Mouse (Mus musculus) thymus, adult 18-20 months (tissue): ENCODE measurements at regions not wholly inside any gene's neighbourhood (a gene's known extent, or its start where the extent isn't known, plus 50 kb on each side); places are given as distances from the start of the nearest gene placed in this dataset.

Source experiments
- DNase-seq, 2 experiments: peaks; one replicate each; pipeline ENCODE4 v3.0.0; 2022; ENCODE audit warnings: mixed read lengths in 2 of 2

DNA sequence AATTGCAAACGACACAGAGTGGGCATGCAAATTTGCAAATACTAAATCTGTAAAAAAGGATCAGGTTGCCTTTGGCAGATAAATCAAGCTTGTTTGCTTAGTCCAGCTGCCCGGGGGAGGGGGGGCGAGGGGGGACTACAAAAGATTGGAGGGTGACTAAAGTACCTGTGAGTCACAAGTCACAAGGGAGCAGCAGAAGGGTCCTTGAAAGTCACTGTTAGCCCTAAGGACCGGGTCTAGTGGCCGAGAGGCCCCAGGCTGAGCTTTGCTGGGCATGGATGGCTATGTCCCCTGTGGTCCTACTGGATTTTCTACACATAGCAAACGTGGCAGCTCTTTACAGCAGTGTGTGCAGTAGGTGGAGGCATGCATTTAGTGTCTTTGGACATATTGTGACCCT, 118.4 kb upstream of the Pitx1 start:
- DNase-seq: no peak

- DNase-seq: no peak
Observed at GRCm38 (mm10) chr13:55953426-55953825, 117.4 kb upstream of the Pitx1 start.

DNA sequence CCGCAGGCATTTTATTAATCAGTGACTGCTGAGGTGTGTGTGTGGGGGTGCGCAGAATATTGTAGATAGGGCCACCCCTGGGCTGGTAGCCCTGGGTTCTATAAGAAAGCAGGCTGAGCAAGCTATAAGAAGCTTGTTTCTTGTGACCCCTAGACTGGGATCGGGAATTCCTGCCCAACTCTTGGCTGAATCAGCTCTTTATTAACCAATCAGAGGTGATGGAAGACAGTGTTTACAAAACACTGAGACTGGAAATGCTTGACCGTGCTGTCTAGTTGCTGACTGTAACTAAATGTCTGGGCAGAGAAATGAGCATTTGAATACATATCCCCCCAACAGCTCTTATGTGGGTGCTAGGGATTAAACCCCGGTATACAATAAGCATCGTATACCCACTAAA, 114.8 kb upstream of the Pitx1 start:
- DNase-seq: no peak

- DNase-seq: no peak
Observed at GRCm38 (mm10) chr13:55948591-55948990, 112.6 kb upstream of the Pitx1 start.

DNA sequence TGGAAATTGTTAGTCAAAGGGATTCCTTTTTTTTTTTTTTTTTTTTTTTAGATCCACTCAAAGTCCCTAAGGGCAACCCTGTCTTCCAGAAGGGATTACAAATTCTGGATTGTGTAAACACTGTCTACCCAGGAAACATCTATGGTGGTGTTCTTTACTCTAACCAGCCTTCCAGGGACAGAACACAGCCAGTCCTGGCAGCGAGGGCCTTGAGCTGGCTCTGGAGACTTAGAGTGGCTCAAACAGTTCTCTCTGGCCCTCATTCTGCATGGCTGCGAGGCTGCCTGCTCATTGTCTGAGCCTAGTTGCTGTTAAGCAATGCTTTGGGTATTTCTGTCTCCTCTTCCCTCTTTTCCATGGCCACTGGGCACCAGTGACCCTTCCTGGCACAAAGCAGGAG, 112.2 kb upstream of the Pitx1 start:
- no peak for DNase-seq

- no peak for DNase-seq
Observed at GRCm38 (mm10) chr13:55937417-55937816, 101.4 kb upstream of the Pitx1 start.

DNA sequence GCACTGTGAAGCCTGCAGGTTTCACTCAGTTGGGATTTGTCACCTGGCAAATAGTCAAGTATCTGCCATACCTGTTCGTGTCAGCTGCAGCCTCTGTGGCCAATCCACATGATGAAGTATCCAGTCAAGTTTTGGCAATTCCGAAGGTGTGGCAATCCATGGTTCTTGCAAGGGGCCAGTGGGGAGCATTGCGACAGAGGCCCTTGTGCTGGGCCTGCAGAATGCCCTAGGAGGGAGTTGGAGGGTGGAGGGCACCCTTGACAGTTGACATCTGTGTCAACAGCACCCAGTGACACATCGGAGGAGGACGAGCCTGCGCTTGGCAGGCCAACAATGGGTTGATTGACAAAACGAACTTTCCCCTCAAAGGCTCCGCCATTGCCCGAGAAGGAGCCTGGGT, 101.0 kb upstream of the Pitx1 start:
- DNase-seq: no peak

- DNase-seq: no peak
Observed at GRCm38 (mm10) chr13:55930637-55931036, 94.6 kb upstream of the Pitx1 start.

- DNase-seq: no peak
Observed at GRCm38 (mm10) chr13:55929814-55930213, 93.8 kb upstream of the Pitx1 start.

DNA sequence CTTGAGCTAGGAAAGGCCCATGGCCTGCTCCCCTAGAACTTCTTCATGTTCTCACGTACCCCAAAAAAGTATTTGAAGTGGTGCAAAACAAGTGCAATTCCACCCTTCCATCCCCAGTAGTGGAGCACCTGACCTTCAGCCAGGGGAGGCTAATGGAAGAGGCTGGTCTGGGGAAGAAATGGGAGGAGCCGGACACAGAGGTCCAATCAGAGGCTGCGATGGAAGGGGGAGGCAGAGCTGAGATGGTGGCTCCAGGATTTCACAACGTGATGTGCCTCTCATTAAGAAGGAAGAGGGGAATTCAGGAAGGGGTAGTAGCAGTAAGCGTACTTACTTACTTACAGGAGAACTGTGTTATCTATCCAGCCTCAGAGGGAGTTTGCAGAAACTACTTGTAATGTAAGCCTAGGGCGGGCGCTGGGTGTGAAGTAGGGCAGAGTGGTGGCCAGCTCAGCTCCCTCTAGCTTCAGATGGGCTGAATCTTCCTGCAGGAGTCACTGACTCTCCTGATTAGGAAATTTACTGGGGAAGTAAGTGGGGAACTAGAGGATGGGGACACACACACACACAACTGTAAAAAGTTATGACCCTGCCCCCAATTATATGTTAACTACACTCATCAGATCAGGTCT, 87.6 kb upstream of the Pitx1 start:
- DNase-seq: no peak

DNA sequence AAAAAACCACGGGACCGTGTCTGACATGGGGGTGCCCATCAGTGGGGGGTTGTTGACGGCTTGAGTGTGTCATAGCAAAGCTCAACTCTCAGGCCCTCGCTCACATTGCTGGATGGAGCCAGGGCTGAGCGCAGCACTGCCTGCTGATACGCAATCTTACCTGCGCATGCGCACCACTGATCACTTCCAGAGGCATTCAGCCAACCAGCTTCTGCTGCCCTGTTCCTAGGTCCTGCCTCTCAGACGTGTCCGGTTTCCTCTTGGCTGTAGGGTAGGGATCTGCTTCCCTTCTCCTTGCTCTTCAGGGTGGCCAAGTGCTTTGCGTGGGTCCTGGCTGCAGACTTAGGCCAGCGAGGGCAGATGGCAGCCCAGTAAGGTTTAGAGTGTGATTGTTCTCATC, 81.3 kb upstream of the Pitx1 start:
- no peak for DNase-seq

DNA sequence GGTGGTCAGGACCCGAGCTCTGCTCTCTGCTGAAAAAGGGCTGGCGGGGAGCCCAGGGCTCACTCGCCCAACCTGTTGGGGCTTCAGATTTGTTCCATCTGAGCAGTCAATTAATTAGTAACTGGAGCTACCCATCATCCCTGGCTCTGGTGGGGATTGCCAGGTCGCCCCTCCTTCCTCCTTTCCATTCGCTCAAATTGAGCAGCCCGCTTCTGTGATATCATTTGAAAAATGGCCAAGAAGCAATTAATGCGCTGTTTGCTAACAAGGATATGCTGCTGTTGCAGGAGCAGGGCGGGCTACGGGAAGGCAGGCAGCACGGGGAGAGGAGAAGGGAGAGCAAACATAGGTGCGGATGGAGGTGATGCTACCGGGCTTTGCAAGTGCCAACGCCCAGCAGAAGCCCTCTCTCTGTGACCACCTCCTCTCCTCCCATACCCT, 76.3 kb upstream of the Pitx1 start:
- no peak for DNase-seq

GRCm38 (mm10) chr13:55909941-55910340, 73.9 kb upstream of the Pitx1 start:
- no peak for DNase-seq

- no peak for DNase-seq
Observed at GRCm38 (mm10) chr13:55904884-55905283, 68.9 kb upstream of the Pitx1 start.

DNA sequence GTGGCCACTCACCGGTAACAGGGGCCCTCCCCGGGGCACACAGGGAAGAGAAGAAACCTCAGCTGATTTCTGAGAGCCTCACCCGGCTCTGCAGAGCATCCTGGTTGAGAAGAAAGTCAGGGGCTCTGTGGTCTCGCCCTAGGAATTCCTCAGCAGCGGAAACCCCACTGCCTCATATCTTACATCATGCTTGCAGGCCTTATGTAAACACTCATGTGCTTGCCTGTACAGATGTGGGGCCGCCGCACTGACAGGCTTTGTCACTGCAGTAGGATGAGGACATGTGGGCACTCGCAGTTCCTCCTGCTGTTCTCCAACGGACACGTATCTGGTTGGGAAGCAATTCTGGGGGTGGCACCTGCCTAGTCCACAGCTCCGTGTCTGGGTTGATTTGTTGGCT, 66.3 kb upstream of the Pitx1 start:
- no peak for DNase-seq

- no peak for DNase-seq
Observed at GRCm38 (mm10) chr13:55900190-55900526, 64.2 kb upstream of the Pitx1 start.

GRCm38 (mm10) chr13:55899501-55900189, 63.7 kb upstream of the Pitx1 start:
- no peak for DNase-seq

- DNase-seq: no peak
Observed at GRCm38 (mm10) chr13:55898999-55899398, 63.0 kb upstream of the Pitx1 start.

DNA sequence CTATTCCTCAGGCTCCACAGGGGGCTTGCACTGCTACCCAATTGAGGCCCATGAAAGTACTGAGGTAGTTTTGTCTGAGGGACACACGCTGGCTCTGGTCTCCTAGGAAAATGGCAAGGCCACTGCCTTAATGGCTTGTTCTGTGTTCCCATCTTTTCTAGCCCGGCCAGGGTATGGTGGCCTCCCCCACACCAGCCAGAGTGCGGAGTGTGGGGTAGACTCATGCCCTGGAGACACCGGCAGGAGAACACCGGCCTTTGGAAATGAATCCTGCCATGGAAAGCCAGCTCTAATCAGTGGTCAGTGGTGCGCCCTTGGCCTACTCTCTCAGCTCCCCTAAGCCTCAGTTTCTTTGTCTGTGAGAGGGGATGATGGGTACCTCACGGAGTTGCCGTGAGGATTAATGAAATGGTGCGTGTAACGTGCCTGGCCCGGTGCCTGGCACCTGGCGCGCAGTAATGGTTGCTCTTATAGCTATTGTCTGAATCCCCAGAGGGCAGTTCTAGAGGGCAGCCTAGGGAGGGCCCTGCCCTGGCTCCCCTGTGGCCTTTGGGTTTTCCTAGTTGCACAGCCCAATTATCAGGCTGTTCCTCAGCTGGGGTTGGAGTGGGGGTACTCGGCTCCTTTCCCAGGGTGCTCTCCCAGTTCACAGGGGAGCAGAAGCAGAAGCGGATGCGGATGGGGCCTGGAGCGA, 62.4 kb upstream of the Pitx1 start:
- no peak for DNase-seq

GRCm38 (mm10) chr13:55895505-55895904, 59.5 kb upstream of the Pitx1 start:
- no peak for DNase-seq

- no peak for DNase-seq
Observed at GRCm38 (mm10) chr13:55893154-55894018, 57.4 kb upstream of the Pitx1 start.

GRCm38 (mm10) chr13:55892250-55892649, 56.3 kb upstream of the Pitx1 start:
- DNase-seq: no peak

DNA sequence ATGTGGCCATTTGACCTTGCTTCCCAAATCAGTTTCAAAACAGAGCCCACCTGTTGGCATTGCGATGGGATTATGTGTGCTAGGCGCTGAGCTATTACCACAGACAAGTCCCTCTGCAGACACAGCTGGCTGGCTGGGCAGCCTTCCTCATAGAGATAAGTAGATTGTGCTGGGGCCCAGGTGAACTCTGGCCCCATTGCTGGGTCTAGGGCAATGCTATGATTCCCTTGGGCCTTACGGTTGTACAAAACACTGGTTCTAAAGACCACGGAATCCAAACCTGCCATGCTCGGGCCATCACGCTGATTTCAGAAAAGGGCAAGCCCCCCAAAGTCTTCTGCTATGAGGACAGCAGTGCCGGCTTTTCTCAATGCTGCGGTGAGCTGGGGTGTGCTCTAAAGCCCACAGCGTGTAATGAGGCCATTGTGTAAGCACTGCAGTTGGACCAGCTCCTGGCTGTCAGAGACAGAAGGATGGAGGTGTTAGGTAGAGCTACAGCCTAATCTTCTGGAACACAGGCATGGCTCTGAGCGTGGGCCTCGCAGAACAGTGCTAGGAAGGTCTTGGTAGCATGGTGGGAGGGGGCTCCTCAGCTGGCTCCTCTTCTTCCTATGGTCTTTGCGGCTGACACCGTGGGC, 51.2 kb upstream of the Pitx1 start:
- no peak for DNase-seq
